Mouse (Mus musculus): ENCODE results near the gene Borcs7. TPM values are rescaled to one million over a fixed set of nuclear protein-coding genes. Genes with fewer than 3 reads are reported as not detected.
"Not testable (repeated sequence)": the region's sequence is repeated elsewhere in the genome, so short reads cannot be mapped to it uniquely, and the experiment has no call there.

Gene Borcs7
- polyA plus RNA-seq, 1 experiment from 2014 or later, result 17.3 TPM

DNA sequence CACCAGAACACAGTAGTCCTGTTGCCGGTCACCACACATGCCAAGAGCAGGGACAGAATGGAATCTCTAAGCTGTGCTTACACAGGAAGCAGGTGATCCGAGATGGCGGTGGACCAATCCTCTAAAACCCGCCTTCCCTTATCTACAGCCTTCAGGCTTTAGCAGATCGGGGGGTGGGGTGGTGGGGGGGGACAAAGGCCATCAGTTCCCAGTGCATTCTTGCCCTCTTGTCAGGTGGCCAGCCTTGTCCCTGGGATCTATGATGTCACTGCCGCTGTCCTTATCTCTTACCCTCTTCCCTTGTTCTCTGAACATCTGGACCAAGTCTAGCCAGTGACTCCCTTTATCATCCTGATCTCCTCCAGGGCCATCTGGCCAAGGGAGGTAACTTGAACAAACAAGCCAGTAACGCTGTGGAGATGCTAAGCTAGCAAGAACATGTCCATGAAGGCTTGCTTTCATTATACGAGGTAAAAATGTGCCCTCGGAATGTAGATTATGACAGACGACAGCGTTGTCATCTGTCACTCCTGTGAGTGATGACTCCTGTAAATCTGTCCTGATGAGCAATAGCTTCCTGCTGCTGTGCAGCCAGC lies 38.3 kb downstream of the Borcs7 start:
- Histone ChIP-seq H3K9me3 (ENCODE audit: low read depth, low read length) (no peaks in the 10 kb centered on the region), H3K27me3 (ENCODE audit: insufficient read depth, low read length) (no peaks in the 10 kb centered on the region), H3K4me3 (ENCODE audit: low read depth, low read length) (no peak overlapping the region), H3K27ac (ENCODE audit: low read depth) (no peak overlapping the region), H3K4me2 (no peak overlapping the region), H3K36me3 (ENCODE audit: insufficient read depth) (no peaks in the 10 kb centered on the region), H3K9ac (no peak overlapping the region), H3K4me1 (ENCODE audit: insufficient read depth) (no peaks in the 10 kb centered on the region)
- WGBS, result 35% methylated on average over 11 of the region's 11 CpGs
- no peak for TF ChIP-seq CTCF (IDR thresholded peaks at IDR 0.05; ENCODE audit: low read depth)
- ATAC-seq (ENCODE audit: insufficient read depth) (no peak), DNase-seq (no peak)

DNA sequence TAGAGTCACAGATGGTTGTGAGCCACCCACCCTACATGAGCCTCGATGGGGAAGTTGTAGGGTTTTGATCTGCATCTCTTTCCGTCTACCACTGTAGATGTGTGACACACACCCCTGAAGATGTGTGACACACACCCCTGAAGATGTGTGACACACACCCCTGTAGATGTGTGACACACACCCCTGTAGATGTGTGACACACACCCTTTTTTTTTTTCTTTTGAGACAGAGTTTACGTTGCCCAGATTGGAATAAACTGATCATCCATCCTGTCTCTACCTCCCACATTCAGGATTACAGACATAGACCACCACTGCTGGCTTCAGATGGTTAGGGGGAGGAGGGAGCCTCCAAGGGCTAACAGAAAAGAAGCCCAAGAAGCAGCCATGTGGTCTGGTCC lies 39.2 kb downstream of the Borcs7 start:
- 75% methylated on average over 3 of the region's 3 CpGs for WGBS
- ATAC-seq (ENCODE audit: insufficient read depth) (no peak), DNase-seq (no peak)
- Histone ChIP-seq H3K27me3 (ENCODE audit: insufficient read depth, low read length) (no peaks in the 10 kb centered on the region), H3K9me3 (ENCODE audit: low read depth, low read length) (no peaks in the 10 kb centered on the region), H3K4me1 (ENCODE audit: insufficient read depth) (no peaks in the 10 kb centered on the region), H3K27ac (ENCODE audit: low read depth) (no peak overlapping the region), H3K9ac (no peak overlapping the region), H3K4me3 (ENCODE audit: low read depth, low read length) (no peak overlapping the region), H3K4me2 (no peak overlapping the region), H3K36me3 (ENCODE audit: insufficient read depth) (no peaks in the 10 kb centered on the region)
- no peak for TF ChIP-seq CTCF (IDR thresholded peaks at IDR 0.05; ENCODE audit: low read depth)

DNA sequence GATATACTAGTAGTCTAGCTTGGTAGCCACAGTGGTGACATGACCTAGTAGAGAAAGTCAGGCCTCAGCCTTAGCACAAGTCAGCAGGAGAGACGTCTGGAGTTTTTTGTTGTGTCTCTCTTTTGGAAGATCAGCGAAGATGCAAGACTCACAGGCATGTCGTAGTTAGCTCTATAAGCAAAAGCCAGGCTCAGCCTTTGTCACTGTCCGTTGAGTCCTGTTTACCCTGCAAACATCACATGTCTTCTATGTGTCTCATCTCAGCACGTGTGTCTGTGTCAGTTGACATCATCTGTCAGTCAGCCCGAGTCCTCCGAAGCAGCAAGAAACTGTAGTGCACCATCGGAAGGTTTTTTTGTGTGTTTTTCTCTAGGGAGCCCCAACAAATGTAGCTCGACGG lies 41.6 kb downstream of the Borcs7 start:
- Histone ChIP-seq H3K4me2 (no peak overlapping the region), H3K36me3 (ENCODE audit: insufficient read depth) (no peaks in the 10 kb centered on the region), H3K9ac (no peak overlapping the region), H3K9me3 (ENCODE audit: low read depth, low read length) (no peaks in the 10 kb centered on the region), H3K27ac (ENCODE audit: low read depth) (no peak overlapping the region), H3K4me1 (ENCODE audit: insufficient read depth) (no peaks in the 10 kb centered on the region), H3K4me3 (ENCODE audit: low read depth, low read length) (no peak overlapping the region), H3K27me3 (ENCODE audit: insufficient read depth, low read length) (no peaks in the 10 kb centered on the region)
- ATAC-seq (ENCODE audit: insufficient read depth) (no peak), DNase-seq (no peak)
- no peak for TF ChIP-seq CTCF (IDR thresholded peaks at IDR 0.05; ENCODE audit: low read depth)
- WGBS, result 77% methylated on average over 10 of the region's 10 CpGs

DNA sequence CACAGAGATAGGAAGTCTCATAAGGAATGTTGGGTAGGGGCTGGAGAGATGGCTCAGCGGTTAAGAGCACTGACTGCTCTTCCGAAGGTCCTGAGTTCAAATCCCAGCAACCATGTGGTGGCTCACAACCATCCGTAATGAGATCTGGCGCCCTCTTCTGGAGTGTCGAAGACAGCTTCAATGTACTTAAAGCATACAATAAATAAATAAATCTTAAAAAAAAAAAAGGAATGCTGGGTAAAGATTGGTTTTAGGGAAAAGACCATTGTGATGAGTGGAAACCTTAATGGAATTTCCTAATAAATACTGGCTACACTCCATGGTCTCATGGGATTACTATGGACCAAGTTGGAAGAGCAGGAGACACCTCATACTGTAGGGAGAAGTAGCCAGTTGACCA lies 43.0 kb downstream of the Borcs7 start:
- not testable (repeated sequence) for DNase-seq; H3K9ac ChIP-seq; H3K27ac ChIP-seq (ENCODE audit: low read depth); H3K9me3 ChIP-seq (ENCODE audit: low read depth, low read length); H3K4me1 ChIP-seq (ENCODE audit: insufficient read depth); ATAC-seq (ENCODE audit: insufficient read depth); H3K36me3 ChIP-seq (ENCODE audit: insufficient read depth); H3K4me3 ChIP-seq (ENCODE audit: low read depth, low read length); H3K27me3 ChIP-seq (ENCODE audit: insufficient read depth, low read length); H3K4me2 ChIP-seq
- WGBS, result 92% methylated on average over 5 of the region's 5 CpGs

DNA sequence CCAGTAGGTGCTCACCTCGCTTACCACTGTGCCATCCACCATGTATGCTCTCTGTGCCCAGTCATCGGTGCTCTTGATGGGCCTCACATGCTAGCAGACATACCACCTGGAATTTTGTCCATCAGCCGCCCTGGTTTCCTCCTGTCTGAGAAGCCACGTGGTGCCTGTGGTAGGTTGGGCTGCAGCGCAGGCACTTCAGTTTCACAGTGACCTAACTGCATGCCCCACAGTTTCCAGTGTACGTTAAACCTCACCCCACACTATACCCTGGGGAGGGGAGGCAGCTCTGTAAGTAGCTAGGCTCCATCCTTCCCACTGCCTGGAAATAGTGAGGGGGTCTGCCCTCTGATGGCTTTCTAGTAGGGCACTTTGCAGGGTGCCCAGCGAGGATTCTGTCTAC lies 43.9 kb downstream of the Borcs7 start:
- Histone ChIP-seq H3K27me3 (ENCODE audit: insufficient read depth, low read length) (no peaks in the 10 kb centered on the region), H3K36me3 (ENCODE audit: insufficient read depth) (no peaks in the 10 kb centered on the region), H3K4me3 (ENCODE audit: low read depth, low read length) (no peak overlapping the region), H3K9ac (no peak overlapping the region), H3K9me3 (ENCODE audit: low read depth, low read length) (no peaks in the 10 kb centered on the region), H3K4me2 (no peak overlapping the region), H3K4me1 (ENCODE audit: insufficient read depth) (no peaks in the 10 kb centered on the region), H3K27ac (ENCODE audit: low read depth) (no peak overlapping the region)
- TF ChIP-seq CTCF (IDR thresholded peaks at IDR 0.05; ENCODE audit: low read depth), result no peak
- ATAC-seq (ENCODE audit: insufficient read depth) (no peak), DNase-seq (no peak)
- WGBS, result 76% methylated on average over 7 of the region's 7 CpGs

DNA sequence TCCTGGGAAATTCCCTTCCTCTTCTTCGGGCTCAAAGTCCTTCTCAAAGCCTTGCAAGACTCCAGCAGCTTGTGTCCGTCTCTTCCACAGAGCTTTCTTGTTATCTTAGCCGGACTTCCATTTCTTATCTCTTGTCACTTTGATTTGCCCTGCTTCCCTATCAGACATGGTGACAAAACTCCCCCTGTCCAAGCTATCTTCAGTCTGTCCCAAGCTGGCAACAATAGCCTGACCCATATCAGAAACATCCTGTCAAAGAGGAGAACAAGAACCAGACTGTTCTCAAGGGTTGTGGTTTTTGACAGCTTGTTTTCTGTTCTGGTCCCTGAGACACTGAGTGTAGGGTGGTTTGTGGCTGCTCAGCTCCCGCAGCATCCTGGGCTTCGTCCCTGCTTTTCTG lies 45.5 kb downstream of the Borcs7 start:
- no peaks in the 10 kb centered on the region for H3K27me3 ChIP-seq (ENCODE audit: insufficient read depth, low read length)
- no peaks in the 10 kb centered on the region for H3K9me3 ChIP-seq (ENCODE audit: low read depth, low read length)
- no peak overlapping the region for H3K4me3 ChIP-seq (ENCODE audit: low read depth, low read length)
- no peak for TF ChIP-seq CTCF (IDR thresholded peaks at IDR 0.05; ENCODE audit: low read depth)
- H3K4me2 ChIP-seq, result no peak overlapping the region
- peak; percentile 56; the same call in 1 of the 2 replicates for ATAC-seq (ENCODE audit: insufficient read depth)
- H3K36me3 ChIP-seq (ENCODE audit: insufficient read depth), result no peaks in the 10 kb centered on the region
- H3K4me1 ChIP-seq (ENCODE audit: insufficient read depth), result no peaks in the 10 kb centered on the region
- no peak overlapping the region for H3K27ac ChIP-seq (ENCODE audit: low read depth)
- WGBS, result 31% methylated on average over 5 of the region's 5 CpGs
- H3K9ac ChIP-seq, result no peak overlapping the region
- DNase-seq, result peak; percentile 55

DNA sequence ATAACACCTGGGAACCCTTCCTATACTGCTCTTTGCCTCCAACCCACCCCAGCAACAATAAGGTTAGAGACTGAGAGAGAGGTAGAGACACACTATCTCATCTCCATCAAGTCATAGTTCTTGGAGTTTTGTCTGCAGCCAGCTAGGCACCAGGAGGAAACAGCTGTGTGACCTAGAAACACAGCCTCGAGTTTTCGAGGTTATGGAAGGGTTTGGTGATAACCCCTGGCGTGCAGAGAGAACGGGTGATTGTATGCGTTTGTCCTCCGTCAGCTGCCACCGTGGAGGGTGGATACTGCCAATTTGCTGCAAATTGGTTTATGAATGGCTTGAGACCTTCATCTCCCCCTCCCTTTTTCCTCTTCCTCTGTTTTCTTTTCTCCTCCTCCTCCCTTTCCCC lies 47.4 kb downstream of the Borcs7 start:
- TF ChIP-seq CTCF (IDR thresholded peaks at IDR 0.05; ENCODE audit: low read depth), result no peak
- Histone ChIP-seq H3K4me2 (no peak overlapping the region), H3K4me1 (ENCODE audit: insufficient read depth) (no peaks in the 10 kb centered on the region), H3K4me3 (ENCODE audit: low read depth, low read length) (no peak overlapping the region), H3K9me3 (ENCODE audit: low read depth, low read length) (no peaks in the 10 kb centered on the region), H3K27me3 (ENCODE audit: insufficient read depth, low read length) (no peaks in the 10 kb centered on the region), H3K27ac (ENCODE audit: low read depth) (no peak overlapping the region), H3K36me3 (ENCODE audit: insufficient read depth) (no peaks in the 10 kb centered on the region), H3K9ac (no peak overlapping the region)
- DNase-seq, result no peak
- 32% methylated on average over 7 of the region's 7 CpGs for WGBS
- no peak for ATAC-seq (ENCODE audit: insufficient read depth)

Measured in lung, embryonic 14.5 days (tissue).